Mouse (Mus musculus): Measurements from ENCODE around the gene Coro2b. TPM values are rescaled to one million over a fixed set of nuclear protein-coding genes. Genes with fewer than 3 reads are reported as not detected.
A peak's percentile ranks its signal among the peaks of the same experiment; 100 is the strongest.

Coro2b gene
- total RNA-seq, 2 experiments from 2014 or later, result 142 to 155 TPM

- intact Hi-C loops (cut with DNase I), result no loop called here
- no peak for DNase-seq (ENCODE audit: low spot score in 2 of 2)
Measured at GRCm38 (mm10) chr9:62520933-62521332, 15.9 kb downstream of the Coro2b start.

- peak; percentile 36 to 51 for DNase-seq (ENCODE audit: low spot score in 2 of 2)
Measured at GRCm38 (mm10) chr9:62519787-62520503, 16.9 kb downstream of the Coro2b start.

DNA sequence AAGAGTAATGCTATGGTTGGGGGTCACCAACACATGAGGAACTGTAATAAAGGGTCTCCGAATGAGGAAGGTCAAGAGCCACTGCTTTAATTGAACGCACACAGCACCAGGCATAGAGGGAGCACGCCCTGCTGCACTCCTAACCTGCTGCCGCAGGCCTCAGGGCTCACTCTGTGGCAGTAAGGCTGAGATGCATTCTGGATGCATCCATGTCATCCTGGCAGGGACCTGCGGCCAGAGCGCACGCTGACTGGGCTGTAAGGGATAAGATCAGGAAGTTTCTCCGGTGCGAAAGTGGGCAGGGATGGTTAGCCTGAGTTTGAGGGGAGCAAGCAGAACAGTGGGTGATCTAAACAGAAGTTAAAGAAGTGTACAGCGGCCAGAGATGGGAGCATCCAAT is 17.5 kb downstream of the Coro2b start:
- intact Hi-C loops (cut with DNase I), result no loop called here
- no peak for DNase-seq (ENCODE audit: low spot score in 2 of 2)

More at GRCm38 (mm10) chr9:62519787-62520503, 16.9 kb downstream of the Coro2b start:
- intact Hi-C loops (cut with DNase I), result no loop called here

DNA sequence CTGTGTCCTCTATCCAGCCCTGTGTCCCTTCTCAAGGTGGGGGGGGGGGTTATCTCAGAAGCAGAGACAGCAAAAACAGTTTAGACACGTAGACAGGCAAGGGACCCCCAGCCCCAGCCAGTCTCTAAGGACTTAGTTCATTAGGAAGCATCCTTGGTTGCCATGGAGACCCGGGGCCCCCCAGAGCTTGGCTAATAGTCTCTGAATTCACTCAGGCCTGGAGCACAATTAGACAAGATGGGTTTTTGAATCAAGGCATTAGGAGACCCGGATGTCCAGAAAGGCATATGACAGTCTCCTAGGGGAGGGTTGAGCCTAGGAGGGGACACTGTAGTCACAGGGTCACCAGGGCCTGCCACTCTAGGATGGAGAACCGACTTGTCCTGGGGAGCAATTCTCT is 18.3 kb downstream of the Coro2b start:
- no peak for DNase-seq (ENCODE audit: low spot score in 2 of 2)
- intact Hi-C loops (cut with DNase I), result no loop called here

DNA sequence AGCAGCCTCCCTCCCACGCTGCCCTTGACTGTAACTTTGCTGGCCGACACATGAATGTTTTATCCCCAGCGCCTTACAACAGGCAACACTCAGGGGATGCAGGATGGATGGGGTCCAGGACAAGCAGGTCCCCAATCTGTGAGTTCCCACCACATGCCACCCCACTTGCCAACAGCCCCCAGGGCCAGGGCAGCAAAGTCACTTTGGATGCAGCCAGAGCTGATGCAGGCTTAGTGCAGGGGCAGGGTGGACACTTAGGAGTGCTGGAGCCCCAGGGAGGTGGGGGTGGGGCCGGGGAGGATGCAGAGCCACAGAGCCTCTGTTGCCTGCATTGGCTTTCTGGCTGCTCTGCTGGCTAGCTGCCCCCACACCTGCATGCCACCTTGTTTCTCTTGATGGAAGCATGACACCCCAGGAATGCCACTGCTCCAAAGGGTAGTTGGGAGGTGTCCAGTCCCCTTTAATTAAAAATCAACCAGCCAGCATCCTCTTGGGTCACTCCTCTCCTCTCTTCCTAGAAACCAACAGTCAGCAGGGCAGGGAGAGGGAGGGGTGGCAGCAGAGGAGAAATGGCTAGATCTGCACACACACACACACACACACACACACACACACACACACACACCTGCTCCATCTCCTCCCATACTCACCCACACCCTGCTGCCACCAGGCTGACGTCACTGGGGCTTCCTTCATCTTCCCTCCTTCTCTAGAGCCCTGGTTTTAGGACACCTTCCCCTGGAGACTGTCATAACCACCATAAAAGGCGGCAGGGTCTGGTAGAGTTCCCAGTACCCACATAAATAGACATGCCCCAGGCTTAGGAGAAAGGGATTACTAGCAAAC is 19.5 kb downstream of the Coro2b start:
- peak; percentile 62 to 78 for DNase-seq (ENCODE audit: low spot score in 2 of 2)
- intact Hi-C loops (cut with DNase I), result no loop called here

GRCm38 (mm10) chr9:62515138-62515537 is 21.7 kb downstream of the Coro2b start:
- DNase-seq (ENCODE audit: low spot score in 2 of 2), result no peak
- intact Hi-C loops (cut with DNase I), result no loop called here

- DNase-seq (ENCODE audit: low spot score in 2 of 2), result no peak
- intact Hi-C loops (cut with DNase I), result no loop called here
Measured at GRCm38 (mm10) chr9:62513492-62514133, 23.2 kb downstream of the Coro2b start.

DNA sequence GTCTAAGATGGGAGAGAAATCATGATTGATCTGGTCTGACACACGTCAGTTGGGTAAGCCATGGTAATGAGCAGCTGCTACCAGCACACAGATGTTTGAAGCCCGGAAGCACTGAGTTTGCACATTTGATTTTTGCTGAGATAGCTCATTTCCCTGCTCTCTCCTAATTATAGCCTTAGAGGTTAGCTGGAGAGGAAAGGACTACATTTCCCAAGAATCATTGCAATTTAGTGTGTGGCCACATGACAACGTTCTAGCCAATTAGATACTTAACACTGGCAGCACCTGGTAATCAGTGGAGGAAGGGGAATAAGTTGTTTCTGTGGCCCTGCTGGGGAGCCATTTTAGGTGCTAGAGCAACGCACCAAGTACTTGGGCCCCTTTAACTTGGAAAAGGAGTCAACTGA is 26.3 kb downstream of the Coro2b start:
- intact Hi-C loops (cut with DNase I), result no loop called here
- DNase-seq (ENCODE audit: low spot score in 2 of 2), result peak; percentile 35 to 75

- intact Hi-C loops (cut with DNase I), result no loop called here
- no peak for DNase-seq (ENCODE audit: low spot score in 2 of 2)
Measured at GRCm38 (mm10) chr9:62509617-62510016, 27.2 kb downstream of the Coro2b start.

- intact Hi-C loops (cut with DNase I), result no loop called here
- DNase-seq (ENCODE audit: low spot score in 2 of 2), result no peak
Measured at GRCm38 (mm10) chr9:62508740-62509524, 27.9 kb downstream of the Coro2b start.

GRCm38 (mm10) chr9:62506467-62507067 is 30.3 kb downstream of the Coro2b start:
- DNase-seq (ENCODE audit: low spot score in 2 of 2), result no peak
- intact Hi-C loops (cut with DNase I), result no loop called here

DNA sequence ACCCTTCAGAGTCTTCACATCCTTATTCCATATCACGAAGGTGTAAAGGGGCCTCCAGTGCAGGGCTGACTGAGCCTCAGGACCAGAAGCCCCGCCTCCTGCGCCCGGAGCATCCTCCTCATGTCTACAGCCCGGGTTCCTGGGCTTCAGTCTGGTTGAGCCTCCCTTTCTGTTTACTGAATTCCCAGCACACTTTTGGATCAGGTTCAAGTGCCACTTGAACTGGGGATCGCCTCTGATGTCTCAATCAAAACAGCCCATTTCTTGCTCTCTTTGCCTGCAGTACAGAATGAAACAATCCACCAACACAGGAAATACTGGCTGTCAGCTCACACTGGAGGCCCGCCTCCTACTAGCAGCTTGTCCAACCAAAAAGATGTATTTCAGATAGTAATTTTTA is 32.7 kb downstream of the Coro2b start:
- no peak for DNase-seq (ENCODE audit: low spot score in 2 of 2)
- intact Hi-C loops (cut with DNase I), result no loop called here

DNA sequence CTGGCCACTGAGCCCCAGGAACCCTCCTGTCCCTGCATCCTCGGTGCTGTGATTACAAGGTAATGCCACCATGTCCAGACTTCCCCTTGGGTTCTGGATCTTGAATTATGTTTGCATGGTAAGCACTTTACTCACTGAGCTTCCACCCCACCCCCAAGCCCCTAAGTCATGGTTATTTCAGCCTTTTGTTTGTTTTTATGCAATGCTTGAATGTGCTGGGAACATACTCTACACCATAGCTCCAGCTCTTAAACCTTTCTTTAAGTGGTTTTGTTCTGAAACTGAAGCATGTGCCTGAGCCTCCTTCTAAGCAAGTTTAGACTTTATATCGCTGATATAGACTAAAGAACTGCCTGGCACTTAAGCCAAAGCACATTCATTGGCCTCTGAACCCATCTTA is 34.5 kb downstream of the Coro2b start:
- no peak for DNase-seq (ENCODE audit: low spot score in 2 of 2)
- intact Hi-C loops (cut with DNase I), result no loop called here

DNA sequence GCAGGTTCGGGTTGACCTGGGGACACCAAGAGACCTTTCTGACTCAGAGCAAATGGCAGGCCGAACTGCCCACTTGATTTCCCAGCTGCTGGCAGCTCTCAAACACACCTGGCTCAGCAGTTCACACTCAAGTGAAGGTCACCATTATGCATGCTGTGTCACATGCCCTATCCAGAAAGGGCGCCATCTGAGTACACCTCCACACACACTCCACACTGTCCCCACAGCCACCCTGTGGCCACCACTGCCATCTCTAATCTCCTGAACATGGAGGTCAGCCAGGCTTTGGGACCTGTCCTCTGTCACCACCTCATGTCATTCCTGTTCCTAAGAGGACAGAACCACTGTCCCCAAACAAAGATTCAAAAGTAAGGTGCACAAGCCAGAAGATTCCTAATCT is 35.3 kb downstream of the Coro2b start:
- DNase-seq (ENCODE audit: low spot score in 2 of 2), result no peak
- intact Hi-C loops (cut with DNase I), result no loop called here

DNA sequence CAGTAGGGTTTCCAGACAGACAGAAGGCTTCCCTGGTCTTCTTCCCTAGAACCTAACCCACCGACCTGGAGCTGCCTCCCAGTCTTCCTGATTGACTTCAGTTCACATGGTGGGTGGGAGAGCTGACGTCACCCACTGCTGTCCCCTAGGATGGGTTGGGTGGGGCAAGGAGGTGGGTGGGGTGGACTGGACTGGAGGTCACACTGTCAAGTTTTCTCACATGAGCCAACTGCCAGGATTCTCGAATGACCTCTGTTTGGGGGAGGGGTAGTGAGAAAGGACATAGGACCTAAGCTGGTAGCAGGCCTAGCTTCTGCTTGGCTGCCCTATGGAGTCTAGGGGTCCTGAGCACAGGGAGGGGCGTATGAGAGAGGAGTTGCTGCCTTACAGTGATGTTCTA is 36.8 kb downstream of the Coro2b start:
- intact Hi-C loops (cut with DNase I), result no loop called here
- DNase-seq (ENCODE audit: low spot score in 2 of 2), result no peak

DNA sequence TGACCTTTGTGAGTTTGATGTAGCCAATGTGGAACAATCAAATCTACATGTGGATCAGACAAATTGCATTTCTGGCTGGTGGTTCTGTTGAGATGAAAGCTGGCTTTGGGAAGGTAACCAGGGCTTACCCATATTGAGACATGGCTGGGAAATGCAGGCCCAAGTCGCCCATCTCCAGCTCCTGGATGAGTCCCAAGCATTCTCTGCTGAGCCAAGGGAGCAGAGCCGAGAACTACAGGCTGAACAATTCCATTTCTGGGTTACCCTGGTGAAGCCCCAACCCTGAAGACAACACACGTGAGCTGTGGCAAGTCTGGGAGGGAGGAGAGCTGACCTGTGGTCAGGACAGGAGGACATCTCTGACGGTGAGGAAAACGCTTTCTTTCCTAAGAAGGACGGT is 37.9 kb downstream of the Coro2b start:
- intact Hi-C loops (cut with DNase I), result no loop called here
- no peak for DNase-seq (ENCODE audit: low spot score in 2 of 2)

DNA sequence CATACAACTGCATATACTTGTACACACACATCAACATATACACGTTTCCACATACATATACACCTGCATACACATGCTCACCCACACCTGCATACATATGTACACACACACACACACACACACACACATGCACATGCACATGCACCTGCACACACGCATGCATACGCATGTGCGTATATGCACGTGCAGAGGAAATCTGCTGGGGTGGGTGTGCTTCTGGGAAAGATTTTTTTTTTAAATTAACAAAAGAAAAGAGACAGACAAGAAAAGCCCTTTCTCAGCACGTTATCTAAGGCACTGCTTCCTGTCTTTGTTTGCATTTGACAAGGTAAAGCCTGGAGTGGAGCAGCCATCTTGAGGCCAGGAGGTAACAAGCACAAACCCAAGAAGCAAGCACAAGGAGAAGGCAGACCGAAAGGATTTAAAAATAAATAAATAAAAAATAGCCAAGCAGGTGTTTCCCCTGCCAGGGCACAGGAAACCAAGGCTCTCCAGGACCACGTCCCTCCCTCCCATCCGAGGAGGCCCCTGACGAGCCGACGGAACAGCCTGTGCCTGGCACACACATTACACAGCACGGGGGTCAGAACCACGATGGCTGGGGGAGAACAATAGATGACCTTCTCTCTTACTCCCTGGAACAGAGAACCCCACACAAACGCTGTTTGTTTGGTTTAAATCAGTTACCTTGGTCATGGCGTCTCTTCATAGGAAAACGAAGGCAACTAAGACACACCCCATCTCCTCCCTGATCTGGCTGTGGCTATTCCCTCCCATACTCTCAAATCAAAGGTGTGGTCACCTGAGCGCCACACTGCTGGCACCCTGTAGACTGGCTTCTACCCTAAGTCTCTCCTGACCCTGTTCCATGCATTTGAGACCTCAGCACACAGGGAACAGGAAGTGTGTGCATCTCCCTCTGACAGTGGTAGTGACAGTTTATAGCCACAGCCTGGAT is 39.4 kb downstream of the Coro2b start:
- intact Hi-C loops (cut with DNase I), result no loop called here
- DNase-seq (ENCODE audit: low spot score in 2 of 2), result no peak

Data from left cerebral cortex, postnatal 14 days (tissue).